Mouse (Mus musculus) embryonic facial prominence, embryonic 10.5 days (tissue): ENCODE results near the gene Bst1. TPM values are rescaled to one million over a fixed set of nuclear protein-coding genes. Genes with fewer than 3 reads are reported as not detected.
A peak's percentile ranks its signal among the peaks of the same experiment; 100 is the strongest.

ENCODE experiments used
- DNase-seq: peaks from one replicate; pipeline ENCODE4 v3.0.0-alpha.2; 2017; ENCODE audit warnings: low spot score
- H3K27ac ChIP-seq: fragments of 300-500 bp; sonication (generic); replicated peaks from 2 replicates; pipeline ENCODE4 v1.5.1; 2016; ENCODE audit warnings: mild to moderate bottlenecking
- H3K27me3 ChIP-seq: fragments of 300-500 bp; sonication (generic); replicated peaks from 2 replicates; pipeline ENCODE4 v1.6.1; 2016; ENCODE audit warnings: low read depth, mild to moderate bottlenecking; ENCODE audit not compliant: poor library complexity, severe bottlenecking
- H3K36me3 ChIP-seq: fragments of 300-500 bp; sonication (generic); replicated peaks from 2 replicates; pipeline ENCODE4 v1.6.1; 2016; ENCODE audit warnings: mild to moderate bottlenecking, moderate library complexity
- H3K4me1 ChIP-seq: fragments of 300-500 bp; sonication (generic); 2 replicates; pipeline ENCODE4 v1.6.1; 2016
- H3K4me3 ChIP-seq: fragments of 300-500 bp; sonication (generic); 2 replicates; pipeline ENCODE4 v1.5.1; 2016; ENCODE audit warnings: mild to moderate bottlenecking, moderate library complexity
- H3K9me3 ChIP-seq: fragments of 300-500 bp; sonication (generic); 2 replicates; pipeline ENCODE4 v1.6.1; 2016; ENCODE audit warnings: mild to moderate bottlenecking
- WGBS: fragments of 180-500 bp; shearing (Covaris S2); methylation state at CpG from one replicate; pipeline ENCODE4 v1.1.7; 2016; 5-methylcytosine and 5-hydroxymethylcytosine counted together
- polyA plus RNA-seq: library from polyadenylated mRNA; unstranded; fragments of >200 nt; fragmentation: Nextera tagmentation; extraction: Ambion mirVana; gene quantifications from 2 replicates; pipeline ENCODE4 v1.2.1, GENCODE M21; 2016

Gene Bst1
- polyA plus RNA-seq, 1 experiment from 2014 or later = 0.17 TPM

GRCm38 (mm10) chr5:43871845-43872244 is 53.2 kb downstream of the Bst1 start:
- no peak overlapping the region for H3K27ac ChIP-seq
- 80% methylated on average over 1 of the region's 1 CpGs for WGBS
- no peaks in the 10 kb centered on the region for H3K9me3 ChIP-seq
- DNase-seq = no peak
- no peaks in the 10 kb centered on the region for H3K36me3 ChIP-seq
- H3K4me3 ChIP-seq = no peak overlapping the region
- peaks cover 11% of the 10 kb centered on the region for H3K27me3 ChIP-seq
- peaks cover 14% of the 10 kb centered on the region for H3K4me1 ChIP-seq

DNA sequence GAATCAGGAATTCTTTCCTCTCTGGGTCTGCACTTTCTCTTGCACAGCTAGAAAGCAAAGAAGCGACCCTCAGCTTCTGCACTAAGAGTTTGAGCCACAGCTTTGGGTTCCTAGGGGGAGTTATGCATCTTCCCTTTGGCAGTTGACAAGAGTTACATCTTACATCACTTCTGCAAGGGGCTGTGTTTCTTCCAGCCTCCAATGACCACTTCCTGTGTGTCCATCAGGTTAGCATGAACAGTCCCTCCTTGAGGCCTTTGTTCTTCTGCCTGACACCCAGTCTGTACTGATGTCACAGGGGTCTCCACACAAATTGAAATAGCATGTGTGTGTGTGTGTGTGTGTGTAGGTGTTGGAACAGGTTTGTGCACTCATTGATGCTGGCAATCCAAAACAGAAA is 54.0 kb downstream of the Bst1 start:
- Histone ChIP-seq H3K36me3 (no peaks in the 10 kb centered on the region), H3K4me1 (peaks cover 14% of the 10 kb centered on the region), H3K9me3 (no peaks in the 10 kb centered on the region), H3K27ac (no peak overlapping the region), H3K4me3 (no peak overlapping the region), H3K27me3 (peaks cover 10% of the 10 kb centered on the region)
- DNase-seq = no peak
- WGBS = 74% methylated on average over 1 of the region's 1 CpGs

- Histone ChIP-seq H3K27ac (no peak overlapping the region), H3K27me3 (no peaks in the 10 kb centered on the region), H3K36me3 (no peaks in the 10 kb centered on the region), H3K9me3 (no peaks in the 10 kb centered on the region), H3K4me1 (peaks cover 14% of the 10 kb centered on the region), H3K4me3 (no peak overlapping the region)
- DNase-seq = no peak
- WGBS = 86% methylated on average over 3 of the region's 3 CpGs
Observed at GRCm38 (mm10) chr5:43882034-43882433, 63.3 kb downstream of the Bst1 start.

DNA sequence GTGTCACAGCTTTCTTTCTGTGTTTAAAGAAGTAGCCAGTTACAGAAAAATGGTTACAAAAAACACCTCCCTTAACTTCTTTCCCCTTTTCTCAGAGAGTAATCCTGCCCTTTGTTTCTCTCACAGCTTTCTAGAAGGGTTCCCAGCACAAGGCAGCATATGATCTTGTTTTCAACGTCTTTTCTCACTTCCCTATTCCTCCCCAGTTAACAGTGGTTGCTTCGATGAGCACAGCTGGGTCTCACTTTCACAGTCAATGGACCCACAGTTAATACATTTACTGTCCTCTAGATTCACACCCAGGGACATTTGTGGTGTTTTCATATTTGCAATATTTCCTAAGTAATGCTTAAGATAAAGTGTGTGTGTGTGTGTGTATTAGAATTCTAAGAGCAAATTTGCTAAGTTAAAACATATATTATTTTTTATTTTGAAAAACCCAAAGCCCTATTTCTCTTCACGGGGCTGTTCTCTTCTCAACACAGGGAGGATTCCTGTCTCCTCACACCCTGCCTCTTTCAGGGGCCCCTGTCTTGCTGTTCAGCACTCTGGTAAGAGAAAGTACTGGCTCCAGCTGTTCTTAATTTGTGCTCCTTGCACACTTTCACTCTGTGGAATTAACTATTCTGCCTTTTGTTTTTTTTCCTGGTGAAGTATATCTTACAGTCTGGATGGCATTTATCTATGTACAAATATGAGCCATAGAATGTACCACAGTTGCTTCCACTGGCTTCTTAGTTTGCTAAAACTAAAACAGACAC is 66.6 kb downstream of the Bst1 start:
- Histone ChIP-seq H3K4me3 (no peak overlapping the region), H3K9me3 (no peaks in the 10 kb centered on the region), H3K4me1 (peaks cover 14% of the 10 kb centered on the region), H3K27me3 (no peaks in the 10 kb centered on the region), H3K36me3 (no peaks in the 10 kb centered on the region), H3K27ac (peak overlapping the region; percentile 63)
- 21% methylated on average over 3 of the region's 3 CpGs for WGBS
- no peak for DNase-seq

DNA sequence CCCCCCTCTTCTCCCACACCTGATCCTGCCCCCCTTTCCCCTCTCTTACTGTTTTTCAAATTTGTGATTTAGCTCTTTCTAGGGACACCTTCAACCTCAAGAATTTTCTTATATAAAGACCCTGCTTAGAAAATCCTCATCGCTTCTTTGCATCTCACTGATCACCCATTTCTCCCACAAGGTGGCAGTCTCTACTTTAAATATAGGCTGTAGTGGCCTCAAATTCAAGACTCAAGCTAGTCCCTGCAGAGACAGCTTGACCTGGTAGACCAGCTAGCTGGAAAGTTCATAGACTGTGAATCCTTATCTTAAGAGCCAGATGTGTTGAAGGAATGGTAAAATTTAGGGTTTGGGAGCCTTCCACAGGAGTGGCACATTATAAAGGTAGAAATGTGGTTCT is 73.7 kb downstream of the Bst1 start:
- no peak overlapping the region for H3K4me3 ChIP-seq
- no peaks in the 10 kb centered on the region for H3K9me3 ChIP-seq
- DNase-seq = peak; percentile 35
- H3K36me3 ChIP-seq = no peaks in the 10 kb centered on the region
- H3K27me3 ChIP-seq = peaks cover 4% of the 10 kb centered on the region; the same call in 1 of the 2 replicates
- H3K27ac ChIP-seq = no peak overlapping the region
- whole genome bisulfite sequencing = 29% methylated on average over 1 of the region's 1 CpGs
- H3K4me1 ChIP-seq = peaks cover 18% of the 10 kb centered on the region

Other genes starting within 250 kb of the Bst1 start
- 8.4 and 9.1 TPM in 2 replicates for gene Cc2d2a, start 156.5 kb upstream of the Bst1 start, polyA plus RNA-seq
- gene Fbxl5, start 2.8 kb downstream of the Bst1 start, polyA plus RNA-seq = 52.3 and 52.7 TPM in 2 replicates
- 7.0 and 7.7 TPM in 2 replicates for gene Cd38, start 49.7 kb downstream of the Bst1 start, polyA plus RNA-seq
- 1.1 TPM in 1 of 2 replicates, not detected in the other for gene Gm7879, start 94.3 kb downstream of the Bst1 start, polyA plus RNA-seq
- gene Fgfbp1, start 162.9 kb downstream of the Bst1 start, polyA plus RNA-seq = 0.82 and 1.5 TPM in 2 replicates